In the genomic region with DNA sequence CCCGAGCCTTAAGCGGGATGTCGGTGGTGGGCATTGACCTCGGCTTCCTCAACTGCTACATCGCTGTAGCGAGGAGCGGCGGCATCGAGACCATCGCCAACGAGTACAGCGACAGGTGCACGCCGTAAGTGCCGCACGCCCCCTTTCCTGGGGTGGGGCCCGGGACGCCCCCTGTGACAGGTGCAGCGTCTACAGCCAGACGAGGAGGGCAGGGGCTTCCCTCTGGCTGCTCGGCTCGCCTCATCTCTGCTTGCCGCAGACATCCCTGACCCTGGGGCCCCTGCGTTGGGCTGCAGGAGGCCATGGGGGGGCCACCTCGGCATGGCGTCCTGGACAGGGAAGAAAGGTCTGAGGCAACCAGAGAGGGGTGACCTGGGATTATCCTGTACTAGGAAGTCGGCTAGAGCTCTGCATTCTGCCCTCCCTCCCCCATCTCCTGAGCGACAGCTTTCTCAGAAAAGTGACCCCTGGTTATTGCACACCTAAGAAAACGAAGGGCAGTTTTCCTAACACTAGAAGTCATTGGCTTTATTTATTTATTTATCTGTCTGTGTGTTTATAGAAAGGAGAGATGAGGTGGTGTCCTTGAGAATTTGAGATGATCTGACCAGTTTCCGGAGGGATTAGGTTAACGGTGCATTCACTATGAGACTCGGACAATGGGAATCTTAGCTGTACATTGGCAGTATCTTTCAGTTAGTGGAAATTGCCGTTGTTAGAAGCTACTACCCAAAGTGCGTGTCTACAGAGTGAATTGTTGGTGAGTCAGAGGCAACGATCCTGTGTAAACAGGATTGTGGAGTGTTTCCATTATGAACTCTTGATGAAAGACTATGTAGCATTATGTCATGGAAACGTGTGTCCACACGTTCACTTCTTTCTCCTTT, we compare ENCODE assay signal across 9 mouse cellular contexts. TPM values are rescaled to one million over a fixed set of nuclear protein-coding genes. Genes with fewer than 3 reads are reported as not detected.
DNase-seq lines count a peak whose midpoint lies in the region; ATAC-seq and TF ChIP-seq lines count a peak whose summit lies in the region.
"Had no signal": no experiment of that assay in that cellular context is flagged by ENCODE, and none has a peak within 500 bp of the region (broad histone marks: within the 10 kb centered on the region; RNA-seq: fewer than 3 reads in every experiment).

No protein-coding gene starts in this region.

- peak overlapping the region; percentile 97 for H3K4me3 ChIP-seq in gastrocnemius, adult 2 months
- H3K4me3 ChIP-seq in ES-E14 (ENCODE audit: insufficient read depth in 1 of 2, low read depth in 1 of 2, low read length in 2 of 2, poor library complexity in 1 of 2, severe bottlenecking in 1 of 2), result peak overlapping the region; percentile 81 to 96
- peak overlapping the region; percentile 82 for H3K4me3 ChIP-seq in embryonic facial prominence, embryonic 10.5 days
- H3K4me3 ChIP-seq in hindbrain, embryonic 10.5 days, result peak overlapping the region; percentile 85
- H3K4me3 ChIP-seq in liver, embryonic 16.5 days (ENCODE audit: low read depth, low read length), result peak overlapping the region; percentile 76
- H3K4me3 ChIP-seq in olfactory bulb, adult 2 months (ENCODE audit: insufficient read depth, low read depth, low read length), result peak overlapping the region; percentile 79

- H3K9me3 ChIP-seq in ES-E14 (ENCODE audit: control insufficient read depth, insufficient read depth, low read depth, low read length), result no peaks in the 10 kb centered on the region
- H3K9me3 ChIP-seq in embryonic facial prominence, embryonic 10.5 days, result no peaks in the 10 kb centered on the region
- no peaks in the 10 kb centered on the region for H3K9me3 ChIP-seq in hindbrain, embryonic 10.5 days
- no peaks in the 10 kb centered on the region for H3K9me3 ChIP-seq in liver, embryonic 16.5 days (replicated peaks; ENCODE audit: control insufficient read depth, low read length)

- 4% methylated on average over 37 of the region's 37 CpGs for WGBS in embryonic facial prominence, embryonic 10.5 days
- WGBS in hindbrain, embryonic 10.5 days, result 3% methylated on average over 37 of the region's 37 CpGs
- 2% methylated on average over 37 of the region's 37 CpGs for WGBS in liver, embryonic 16.5 days (ENCODE audit: insufficient replicate concordance)
- WGBS in olfactory bulb, adult 2 months, result under 1% methylated on average over 37 of the region's 37 CpGs

- H3K27me3 ChIP-seq in embryonic facial prominence, embryonic 10.5 days (replicated peaks; ENCODE audit: low read depth, poor library complexity, severe bottlenecking), result peaks cover 16% of the 10 kb centered on the region
- H3K27me3 ChIP-seq in hindbrain, embryonic 10.5 days (ENCODE audit: insufficient read depth, poor library complexity, severe bottlenecking), result no peaks in the 10 kb centered on the region
- no peaks in the 10 kb centered on the region for H3K27me3 ChIP-seq in liver, embryonic 16.5 days (ENCODE audit: control insufficient read depth, insufficient read depth, low read depth, low read length)

- H3K9ac ChIP-seq in ES-E14 (ENCODE audit: insufficient read depth, low read depth, low read length, poor library complexity, severe bottlenecking), result peak overlapping the region; percentile 72
- peak overlapping the region; percentile 87 for H3K9ac ChIP-seq in liver, embryonic 16.5 days (ENCODE audit: low read depth, low read length)

- peak overlapping the region; percentile 98 for H3K4me2 ChIP-seq in liver, embryonic 16.5 days (ENCODE audit: low read depth, low read length)

- no peak for TF ChIP-seq CTCF in gastrocnemius, adult 2 months (IDR thresholded peaks at IDR 0.05)
- no peak for TF ChIP-seq CTCF in olfactory bulb, adult 2 months (IDR thresholded peaks at IDR 0.05; ENCODE audit: insufficient read depth, low read depth, low read length)

- in situ Hi-C loops in ES-E14 (cut with MboI; ENCODE audit: low sequenced_read_pairs in 2 of 2, unreplicated experiment in 2 of 2), result no loop called here

- no peak for DNase-seq in gastrocnemius, adult 2 months
- no peak for DNase-seq in gastrocnemius, postnatal 25 days
- DNase-seq in ES-E14 (ENCODE audit: low read depth, low spot score), result no peak
- DNase-seq in embryonic facial prominence, embryonic 10.5 days (ENCODE audit: low spot score), result peak; percentile 8
- DNase-seq in hindbrain, embryonic 10.5 days (ENCODE audit: low spot score), result no peak
- no peak for DNase-seq in ovary, adult 18-20 months (ENCODE audit: low spot score)

- peak overlapping the region; percentile 90 for H3K27ac ChIP-seq in gastrocnemius, adult 2 months
- H3K27ac ChIP-seq in ES-E14 (ENCODE audit: insufficient read depth, low read depth, low read length, poor library complexity, severe bottlenecking), result no peak overlapping the region
- peak overlapping the region; percentile 88 for H3K27ac ChIP-seq in embryonic facial prominence, embryonic 10.5 days (replicated peaks)
- peak overlapping the region; percentile 92 for H3K27ac ChIP-seq in hindbrain, embryonic 10.5 days
- peak overlapping the region; percentile 94 for H3K27ac ChIP-seq in liver, embryonic 16.5 days (ENCODE audit: low read length)
- H3K27ac ChIP-seq in olfactory bulb, adult 2 months (ENCODE audit: insufficient read depth, low read depth, low read length), result peak overlapping the region; percentile 64

- intact Hi-C loops in gastrocnemius, adult 2 months (cut with DNase I), result loop anchor here (5.0 kb wide), 1 partner anchor 56 kb away; a partner anchor contains a TSS

- H3K4me1 ChIP-seq in ES-E14 (ENCODE audit: control insufficient read depth in 2 of 2, insufficient read depth in 2 of 2, low read length in 2 of 2, poor library complexity in 1 of 2), result peaks cover 0 to 3% of the 10 kb centered on the region in 2 experiments; a peak in 1 of 4 replicates
- H3K4me1 ChIP-seq in embryonic facial prominence, embryonic 10.5 days, result peaks cover 22% of the 10 kb centered on the region
- peaks cover 22% of the 10 kb centered on the region for H3K4me1 ChIP-seq in hindbrain, embryonic 10.5 days (replicated peaks)
- peaks cover 11% of the 10 kb centered on the region for H3K4me1 ChIP-seq in liver, embryonic 16.5 days (ENCODE audit: control insufficient read depth, low read depth, low read length)
- H3K4me1 ChIP-seq in olfactory bulb, adult 2 months (ENCODE audit: control insufficient read depth, insufficient read depth, low read length), result peaks cover 2% of the 10 kb centered on the region; the same call in 1 of the 2 replicates

- TF ChIP-seq POLR2A in olfactory bulb, adult 2 months (IDR thresholded peaks at IDR 0.05; ENCODE audit: insufficient read depth, low read depth, low read length), result no peak

- peak; percentile 8 for ATAC-seq in liver, embryonic 16.5 days (ENCODE audit: low read depth)

- no peaks in the 10 kb centered on the region for H3K36me3 ChIP-seq in ES-E14 (ENCODE audit: control insufficient read depth, insufficient read depth, low read length, poor library complexity, severe bottlenecking)
- H3K36me3 ChIP-seq in embryonic facial prominence, embryonic 10.5 days (replicated peaks), result no peaks in the 10 kb centered on the region
- no peaks in the 10 kb centered on the region for H3K36me3 ChIP-seq in hindbrain, embryonic 10.5 days
- no peaks in the 10 kb centered on the region for H3K36me3 ChIP-seq in liver, embryonic 16.5 days (ENCODE audit: control insufficient read depth, insufficient read depth)

TF ChIP-seq in ES-E14, 5 proteins besides CTCF, POLR2A, EP300 and RAD21:
- TF ChIP-seq CHD2 (IDR thresholded peaks at IDR 0.05; ENCODE audit: low read depth, low read length) (no peak), HCFC1 (IDR thresholded peaks at IDR 0.05; ENCODE audit: borderline replicate concordance, insufficient read depth, low read length) (no peak), MAFK (IDR thresholded peaks at IDR 0.05; ENCODE audit: insufficient read depth, low read depth, low read length) (no peak), ZC3H11A (IDR thresholded peaks at IDR 0.05; ENCODE audit: borderline replicate concordance, low read depth, low read length) (no peak), ZNF384 (IDR thresholded peaks at IDR 0.05; ENCODE audit: low read depth, low read length) (no peak)

RNA-seq across cellular contexts. Expression of a gene that starts 1.6 kb away (rescaled TPM):
- total RNA-seq in gastrocnemius, adult 2 months (2021), result 10 to 100 TPM in 1 of 2 experiments, 1 to 10 TPM in 1; 5.7 to 10.4 TPM
- total RNA-seq in gastrocnemius, postnatal 25 days (2021), result 1 to 10 TPM; 6.2 TPM
- total RNA-seq in ES-E14 (2012; rRNA removed), result 4.0 and 8.7 TPM in 2 replicates
- 20.9 and 27.8 TPM in 2 replicates for polyA plus RNA-seq in embryonic facial prominence, embryonic 10.5 days (2016; fragmentation: Nextera tagmentation; extraction: Ambion mirVana)
- 42.2 and 49.0 TPM in 2 replicates for polyA plus RNA-seq in hindbrain, embryonic 10.5 days (2016; fragmentation: Nextera tagmentation; extraction: Ambion mirVana)
- 14.5 and 15.5 TPM in 2 replicates for polyA plus RNA-seq in liver, embryonic 16.5 days (2015; fragmentation: Nextera tagmentation; extraction: Ambion mirVana)
- polyA plus RNA-seq in olfactory bulb, adult 2 months (2012; ENCODE audit: insufficient read depth, insufficient read length, low replicate concordance, missing spikeins), result 286 TPM in 1 of 2 replicates, not detected in the other

RNA-seq across cellular contexts. Expression of a gene that starts 37.2 kb away (rescaled TPM):
- total RNA-seq in gastrocnemius, adult 2 months (2021), result not detected
- not detected for total RNA-seq in gastrocnemius, postnatal 25 days (2021)
- total RNA-seq in ES-E14 (2012; rRNA removed), result 1.3 and 3.2 TPM in 2 replicates
- polyA plus RNA-seq in embryonic facial prominence, embryonic 10.5 days (2016; fragmentation: Nextera tagmentation; extraction: Ambion mirVana), result 0.11 TPM in 1 of 2 replicates, not detected in the other
- 0.09 and 0.12 TPM in 2 replicates for polyA plus RNA-seq in hindbrain, embryonic 10.5 days (2016; fragmentation: Nextera tagmentation; extraction: Ambion mirVana)
- polyA plus RNA-seq in liver, embryonic 16.5 days (2015; fragmentation: Nextera tagmentation; extraction: Ambion mirVana), result not detected in 2 replicates
- polyA plus RNA-seq in olfactory bulb, adult 2 months (2012; ENCODE audit: insufficient read depth, insufficient read length, low replicate concordance, missing spikeins), result not detected in 2 replicates
- total RNA-seq: adrenal gland, adult 18-20 months had no signal

RNA-seq across cellular contexts. Expression of a gene that starts 53.9 kb away (rescaled TPM):
- 1 to 10 TPM in 1 of 2 experiments, under 1 TPM in 1; 0.66 to 1.7 TPM for total RNA-seq in gastrocnemius, adult 2 months (2021)
- total RNA-seq in gastrocnemius, postnatal 25 days (2021), result 1 to 10 TPM; 1.4 to 2.3 TPM
- 67.7 and 73.8 TPM in 2 replicates for total RNA-seq in ES-E14 (2012; rRNA removed)
- polyA plus RNA-seq in embryonic facial prominence, embryonic 10.5 days (2016; fragmentation: Nextera tagmentation; extraction: Ambion mirVana), result 83.9 and 84.1 TPM in 2 replicates
- polyA plus RNA-seq in hindbrain, embryonic 10.5 days (2016; fragmentation: Nextera tagmentation; extraction: Ambion mirVana), result 52.6 and 72.9 TPM in 2 replicates
- 29.8 and 33.3 TPM in 2 replicates for polyA plus RNA-seq in liver, embryonic 16.5 days (2015; fragmentation: Nextera tagmentation; extraction: Ambion mirVana)
- not detected in 2 replicates for polyA plus RNA-seq in olfactory bulb, adult 2 months (2012; ENCODE audit: insufficient read depth, insufficient read length, low replicate concordance, missing spikeins)
